9 mouse cellular contexts compared by ENCODE assay signal in genomic region chr3:69859858-69860588, GRCm38 (mm10). TPM values are rescaled to one million over a fixed set of nuclear protein-coding genes. Genes with fewer than 3 reads are reported as not detected.
DNase-seq lines count a peak whose midpoint lies in the region; ATAC-seq lines count a peak whose summit lies in the region.
"Had no signal": no experiment of that assay in that cellular context is flagged by ENCODE, and none has a peak within 500 bp of the region (broad histone marks: within the 10 kb centered on the region; RNA-seq: fewer than 3 reads in every experiment).

Gene Sptssb, minus strand, starts transcription at chr3:69859940.

- no peaks in the 10 kb centered on the region for H3K36me3 ChIP-seq in heart, embryonic 10.5 days
- no peaks in the 10 kb centered on the region for H3K36me3 ChIP-seq in hindbrain, embryonic 14.5 days (replicated peaks; ENCODE audit: control insufficient read depth, insufficient read depth)
- H3K36me3 ChIP-seq in stomach, embryonic 16.5 days (ENCODE audit: control insufficient read depth, insufficient read depth, low read length): no peaks in the 10 kb centered on the region

- H3K27me3 ChIP-seq in heart, embryonic 10.5 days (ENCODE audit: insufficient read depth, poor library complexity, severe bottlenecking): peaks cover 7% of the 10 kb centered on the region; the same call in 1 of the 2 replicates
- peaks cover 16% of the 10 kb centered on the region; the same call in 1 of the 2 replicates for H3K27me3 ChIP-seq in hindbrain, embryonic 14.5 days (ENCODE audit: control insufficient read depth, insufficient read depth, low read length)
- no peaks in the 10 kb centered on the region for H3K27me3 ChIP-seq in stomach, embryonic 16.5 days (ENCODE audit: control insufficient read depth, insufficient read depth, low read length)

- H3K27ac ChIP-seq in heart, embryonic 10.5 days: 0 out of 2 replicates have a peak within 1 kb of the TSS, but pooled peaks have one; percentile 42
- peak within 1 kb of the TSS; percentile 1; the same call in 1 of the 2 replicates for H3K27ac ChIP-seq in hindbrain, embryonic 14.5 days
- peak within 1 kb of the TSS; percentile 89 for H3K27ac ChIP-seq in stomach, embryonic 16.5 days (ENCODE audit: low read length)

- peaks cover 16% of the 10 kb centered on the region for H3K4me1 ChIP-seq in heart, embryonic 10.5 days
- H3K4me1 ChIP-seq in hindbrain, embryonic 14.5 days (replicated peaks; ENCODE audit: control insufficient read depth, insufficient read depth, low read length): 0 out of 2 replicates have a peak, but pooled peaks cover 8% of the 10 kb centered on the region
- peaks cover 9% of the 10 kb centered on the region for H3K4me1 ChIP-seq in stomach, embryonic 16.5 days (ENCODE audit: control insufficient read depth, insufficient read depth, low read length)

- peak; percentile 69 for ATAC-seq in hindbrain, embryonic 14.5 days (ENCODE audit: low FRiP score)
- ATAC-seq in stomach, embryonic 16.5 days (ENCODE audit: insufficient read depth, low FRiP score): peak; percentile 84

- DNase-seq in heart, embryonic 10.5 days (ENCODE audit: low spot score): peak; percentile 68
- no peak for DNase-seq in heart, adult 11 months
- DNase-seq in embryo, embryonic 10 days (ENCODE audit: low spot score): peak; percentile 46
- peak; percentile 24 for DNase-seq in hindbrain, embryonic 14.5 days (ENCODE audit: low spot score)
- DNase-seq in left cerebral cortex, postnatal 14 days (ENCODE audit: low spot score in 2 of 2): peak; percentile 12 to 28
- DNase-seq in lung, postnatal 4 days: peak; percentile 44 to 63
- DNase-seq in gastrocnemius, postnatal 25 days: no peak

- peak within 1 kb of the TSS; percentile 59 for H3K9ac ChIP-seq in hindbrain, embryonic 14.5 days
- H3K9ac ChIP-seq in stomach, embryonic 16.5 days (ENCODE audit: low read length): peak within 1 kb of the TSS; percentile 72

- peak within 1 kb of the TSS; percentile 66 for H3K4me3 ChIP-seq in heart, embryonic 10.5 days
- peak within 1 kb of the TSS; percentile 44 for H3K4me3 ChIP-seq in hindbrain, embryonic 14.5 days (replicated peaks; ENCODE audit: low read length)
- peak within 1 kb of the TSS; percentile 48 for H3K4me3 ChIP-seq in stomach, embryonic 16.5 days (replicated peaks; ENCODE audit: low read length)

- intact Hi-C loops in left cerebral cortex, postnatal 14 days (cut with DNase I): no loop called here

- no peaks in the 10 kb centered on the region for H3K9me3 ChIP-seq in heart, embryonic 10.5 days
- no peaks in the 10 kb centered on the region for H3K9me3 ChIP-seq in hindbrain, embryonic 14.5 days (ENCODE audit: control insufficient read depth, low read length)
- no peaks in the 10 kb centered on the region for H3K9me3 ChIP-seq in stomach, embryonic 16.5 days (replicated peaks; ENCODE audit: control insufficient read depth, low read length)

- peak within 1 kb of the TSS; percentile 90 for H3K4me2 ChIP-seq in hindbrain, embryonic 14.5 days (replicated peaks)
- H3K4me2 ChIP-seq in stomach, embryonic 16.5 days (ENCODE audit: low read depth, low read length): peak within 1 kb of the TSS; percentile 94

- 3% methylated on average over 24 of the region's 24 CpGs for WGBS in heart, embryonic 10.5 days
- 2% methylated on average over 24 of the region's 24 CpGs for WGBS in hindbrain, embryonic 14.5 days
- under 1% methylated on average over 24 of the region's 24 CpGs for WGBS in stomach, embryonic 16.5 days

RNA-seq across cellular contexts. Expression of gene Sptssb, which starts in this region (rescaled TPM):
- 0.23 and 1.6 TPM in 2 replicates for polyA plus RNA-seq in heart, embryonic 10.5 days (2016; fragmentation: Nextera tagmentation; extraction: Ambion mirVana)
- polyA plus RNA-seq in hindbrain, embryonic 14.5 days (2014; fragmentation: Nextera tagmentation; extraction: Ambion mirVana): 0.37 and 0.67 TPM in 2 replicates
- 1 to 10 TPM; 3.3 to 4.1 TPM for total RNA-seq in left cerebral cortex, postnatal 14 days (2021)
- 60.5 and 99.1 TPM in 2 replicates for polyA plus RNA-seq in stomach, embryonic 16.5 days (2015; fragmentation: Nextera tagmentation; extraction: Ambion mirVana)
- total RNA-seq in gastrocnemius, postnatal 25 days (2021): not detected
- polyA plus RNA-seq: gonadal fat pad, adult 2 months had no signal

Comparison
In these comparisons a context has a peak if more than half of its experiments do, and no peak if none do; other contexts are left out.
1. RNA of gene Sptssb (total RNA-seq): 3.3 to 4.1 TPM in left cerebral cortex, postnatal 14 days; not detected in gastrocnemius, postnatal 25 days; every median in the first group is over 4 times any median in the second.
2. RNA of gene Sptssb (polyA plus RNA-seq): 60.5 to 99.1 TPM in stomach, embryonic 16.5 days; 0.23 to 1.6 TPM in heart, embryonic 10.5 days and 0.37 to 0.67 TPM in hindbrain, embryonic 14.5 days; every median in the first group is over 10 times any median in the second.
3. DNase-seq: peak in heart, embryonic 10.5 days (single experiment), embryo, embryonic 10 days (single experiment), left cerebral cortex, postnatal 14 days (2 of 2) and lung, postnatal 4 days (2 of 2); none in heart, adult 11 months (single experiment) and gastrocnemius, postnatal 25 days (single experiment).
4. Peak in DNase-seq, ATAC-seq, H3K4me3 ChIP-seq, H3K27ac ChIP-seq, H3K9ac ChIP-seq and H3K4me2 ChIP-seq in hindbrain, embryonic 14.5 days; RNA of the gene not detected or under 1 TPM.
5. H3K27ac ChIP-seq: peak in every context shown above with its lines; median percentile 89 in stomach, embryonic 16.5 days; 42 in heart, embryonic 10.5 days; 1 in hindbrain, embryonic 14.5 days.
6. Peak in every context shown above with its lines, with median percentiles within 50 percentile points of each other: H3K4me3 ChIP-seq.